Mouse (Mus musculus) forebrain, postnatal 0 days (tissue): ENCODE measurements around the gene BC052040. TPM values are rescaled to one million over a fixed set of nuclear protein-coding genes. Genes with fewer than 3 reads are reported as not detected.
A peak's percentile ranks its signal among the peaks of the same experiment; 100 is the strongest.

Experiments
- ATAC-seq: fragments of 200-750 bp; cut with Nextera tagmentation; 2 replicates; pipeline ENCODE4 v1.8.0; 2017; ENCODE audit warnings: mild to moderate bottlenecking, moderate library complexity
- DNase-seq: peaks from one replicate; pipeline ENCODE4 v3.0.0-alpha.2; 2015
- H3K27ac ChIP-seq: fragments of 300-500 bp; sonication (generic); 2 replicates; pipeline ENCODE4 v1.5.1; 2014; ENCODE audit warnings: low read depth, mild to moderate bottlenecking, antibody characterized with exemption, low read length, moderate library complexity, mixed read lengths
- H3K27me3 ChIP-seq: fragments of 300-500 bp; sonication (generic); 2 replicates; pipeline ENCODE4 v1.6.1; 2014; ENCODE audit warnings: mild to moderate bottlenecking, low read length, mixed read lengths; ENCODE audit not compliant: insufficient read depth
- H3K36me3 ChIP-seq: fragments of 300-500 bp; sonication (generic); 2 replicates; pipeline ENCODE4 v1.6.1; 2014; ENCODE audit warnings: mild to moderate bottlenecking, moderate library complexity; ENCODE audit not compliant: insufficient read depth
- H3K4me1 ChIP-seq: fragments of 300-500 bp; sonication (generic); 2 replicates; pipeline ENCODE4 v1.6.1; 2014; ENCODE audit warnings: antibody characterized with exemption; ENCODE audit not compliant: insufficient read depth
- H3K4me2 ChIP-seq: fragments of 300-500 bp; sonication (generic); 2 replicates; pipeline ENCODE4 v1.6.1; 2014; ENCODE audit warnings: low read depth, mild to moderate bottlenecking, moderate library complexity
- H3K4me3 ChIP-seq: fragments of 300-500 bp; sonication (generic); 2 replicates; pipeline ENCODE4 v1.5.1; 2014; ENCODE audit warnings: low read depth, low read length, mixed read lengths
- H3K9ac ChIP-seq: fragments of 300-500 bp; sonication (generic); 2 replicates; pipeline ENCODE4 v1.6.1; 2014; ENCODE audit warnings: mild to moderate bottlenecking
- H3K9me3 ChIP-seq: fragments of 300-500 bp; sonication (generic); 2 replicates; pipeline ENCODE4 v1.6.1; 2016; ENCODE audit warnings: low read length
- CTCF ChIP-seq: sonication (generic); IDR thresholded peaks from 2 replicates; pipeline ENCODE4 v1.5.1; 2016; ENCODE audit warnings: antibody characterized with exemption, control low read depth, low read depth
- WGBS: fragments of 180-500 bp; shearing (Covaris S2); extraction: QIAGEN DNeasy Blood & Tissue Kit; methylation state at CpG from one replicate; pipeline ENCODE4 v1.1.7; 2014; 5-methylcytosine and 5-hydroxymethylcytosine counted together
- polyA plus RNA-seq: library from polyadenylated mRNA; unstranded; fragments of >200 nt; fragmentation: Nextera tagmentation; extraction: Ambion mirVana; gene quantifications from 2 replicates; pipeline ENCODE4 v1.2.1, GENCODE M21; 2015
- total RNA-seq: library from RNA; depleted of rRNA; stranded (reverse); fragments of >200 nt; gene quantifications from 2 replicates; pipeline ENCODE4 v1.2.3, GENCODE M21; 2014

BC052040 gene
- total and polyA plus RNA-seq, 2 experiments from 2014 or later = 12.5 to 15.1 TPM

- DNase-seq = no peak
- Histone ChIP-seq H3K9me3 (no peaks in the 10 kb centered on the region), H3K4me1 (peaks cover 6% of the 10 kb centered on the region; the same call in 1 of the 2 replicates), H3K9ac (peak overlapping the region; percentile 74), H3K27ac (no peak overlapping the region), H3K36me3 (no peaks in the 10 kb centered on the region), H3K27me3 (no peaks in the 10 kb centered on the region), H3K4me3 (peak overlapping the region; percentile 79), H3K4me2 (peak overlapping the region; percentile 64)
- no peak for TF ChIP-seq CTCF
- no peak for ATAC-seq
- WGBS = 65% methylated on average over 10 of the region's 10 CpGs
These were observed 583 bp downstream of the BC052040 start for GRCm38 (mm10) chr2:115581989-115582608.

GRCm38 (mm10) chr2:115583776-115584175 is 2.3 kb downstream of the BC052040 start:
- Histone ChIP-seq H3K36me3 (no peaks in the 10 kb centered on the region), H3K9ac (no peak overlapping the region), H3K27ac (no peak overlapping the region), H3K4me3 (no peak overlapping the region), H3K4me1 (peaks cover 6% of the 10 kb centered on the region; the same call in 1 of the 2 replicates), H3K27me3 (no peaks in the 10 kb centered on the region), H3K4me2 (no peak overlapping the region), H3K9me3 (no peaks in the 10 kb centered on the region)
- ATAC-seq (no peak), DNase-seq (no peak)
- no peak for TF ChIP-seq CTCF

GRCm38 (mm10) chr2:115590602-115591001 is 9.1 kb downstream of the BC052040 start:
- Histone ChIP-seq H3K27ac (no peak overlapping the region), H3K27me3 (no peaks in the 10 kb centered on the region), H3K4me2 (no peak overlapping the region), H3K4me1 (no peaks in the 10 kb centered on the region), H3K36me3 (no peaks in the 10 kb centered on the region), H3K9me3 (no peaks in the 10 kb centered on the region), H3K9ac (no peak overlapping the region), H3K4me3 (no peak overlapping the region)
- 90% methylated on average over 2 of the region's 2 CpGs for WGBS
- no peak for DNase-seq
- TF ChIP-seq CTCF = no peak
- no peak for ATAC-seq

- TF ChIP-seq CTCF = no peak
- DNase-seq (peak; percentile 50), ATAC-seq (peak; percentile 81)
- WGBS = 34% methylated on average over 2 of the region's 2 CpGs
- Histone ChIP-seq H3K9me3 (no peaks in the 10 kb centered on the region), H3K4me3 (no peak overlapping the region), H3K4me1 (no peaks in the 10 kb centered on the region), H3K4me2 (no peak overlapping the region), H3K36me3 (no peaks in the 10 kb centered on the region), H3K9ac (no peak overlapping the region), H3K27ac (no peak overlapping the region), H3K27me3 (no peaks in the 10 kb centered on the region)
These were observed 11.2 kb downstream of the BC052040 start for GRCm38 (mm10) chr2:115592651-115593119.

- no peak for DNase-seq
- Histone ChIP-seq H3K36me3 (no peaks in the 10 kb centered on the region), H3K27ac (no peak overlapping the region)
These were observed 15.5 kb downstream of the BC052040 start for GRCm38 (mm10) chr2:115597017-115597416.

GRCm38 (mm10) chr2:115598266-115598665 is 16.8 kb downstream of the BC052040 start:
- Histone ChIP-seq H3K4me3 (no peak overlapping the region), H3K27me3 (no peaks in the 10 kb centered on the region), H3K27ac (no peak overlapping the region), H3K4me2 (no peak overlapping the region), H3K9ac (no peak overlapping the region), H3K4me1 (no peaks in the 10 kb centered on the region), H3K9me3 (no peaks in the 10 kb centered on the region), H3K36me3 (no peaks in the 10 kb centered on the region)
- 82% methylated on average over 5 of the region's 5 CpGs for WGBS
- no peak for ATAC-seq
- no peak for DNase-seq
- no peak for TF ChIP-seq CTCF

More at GRCm38 (mm10) chr2:115597017-115597416, 15.5 kb downstream of the BC052040 start:
- no peak overlapping the region for H3K9ac ChIP-seq
- H3K4me3 ChIP-seq = no peak overlapping the region
- 81% methylated on average over 10 of the region's 10 CpGs for WGBS
- no peak overlapping the region for H3K4me2 ChIP-seq
- no peaks in the 10 kb centered on the region for H3K4me1 ChIP-seq
- ATAC-seq = no peak
- TF ChIP-seq CTCF = no peak
- H3K27me3 ChIP-seq = no peaks in the 10 kb centered on the region
- H3K9me3 ChIP-seq = no peaks in the 10 kb centered on the region

- DNase-seq (no peak), ATAC-seq (no peak)
- Histone ChIP-seq H3K4me3 (no peak overlapping the region), H3K4me1 (no peaks in the 10 kb centered on the region), H3K27ac (no peak overlapping the region), H3K9me3 (no peaks in the 10 kb centered on the region), H3K9ac (no peak overlapping the region), H3K36me3 (no peaks in the 10 kb centered on the region), H3K4me2 (no peak overlapping the region), H3K27me3 (no peaks in the 10 kb centered on the region)
- 64% methylated on average over 5 of the region's 5 CpGs for WGBS
- TF ChIP-seq CTCF = no peak
These were observed 19.2 kb downstream of the BC052040 start for GRCm38 (mm10) chr2:115600724-115601123.
